Mouse (Mus musculus): Measurements from ENCODE around the gene Igsf9b. TPM values are rescaled to one million over a fixed set of nuclear protein-coding genes. Genes with fewer than 3 reads are reported as not detected.

Igsf9b gene
- polyA plus RNA-seq, 1 experiment: 23.1 TPM

DNA sequence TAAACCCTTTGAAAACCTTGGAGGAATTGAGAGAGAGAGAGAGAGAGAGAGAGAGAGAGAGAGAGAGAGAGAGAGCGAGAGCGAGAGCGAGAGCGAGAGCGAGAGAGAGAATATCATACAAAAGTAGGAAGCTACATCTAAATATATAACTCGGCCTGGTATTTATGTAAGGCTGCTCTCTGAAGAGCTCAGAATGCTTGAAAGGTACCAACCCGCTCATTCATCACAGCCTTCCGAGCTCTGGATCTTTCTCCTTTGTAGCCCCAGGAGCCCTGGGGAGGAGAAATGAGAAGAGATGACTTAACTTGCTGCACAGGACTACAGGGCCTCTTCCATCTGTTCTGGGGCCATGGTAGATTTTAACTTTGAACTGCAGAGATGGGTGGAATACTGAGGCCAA lies 22.3 kb downstream of the Igsf9b start:
- Histone ChIP-seq H3K4me1 (ENCODE audit: control insufficient read depth, insufficient read depth, low read length) (peaks cover 13% of the 10 kb centered on the region), H3K4me3 (ENCODE audit: insufficient read depth, low read length) (no peak overlapping the region), H3K27ac (ENCODE audit: insufficient read depth, low read length) (no peak overlapping the region)
- TF ChIP-seq CTCF (IDR thresholded peaks at IDR 0.05; ENCODE audit: extremely low read depth, insufficient read depth, low read length): no peak
- TF ChIP-seq POLR2A (IDR thresholded peaks at IDR 0.05; ENCODE audit: extremely low read depth, insufficient read depth, low read length): no peak

DNA sequence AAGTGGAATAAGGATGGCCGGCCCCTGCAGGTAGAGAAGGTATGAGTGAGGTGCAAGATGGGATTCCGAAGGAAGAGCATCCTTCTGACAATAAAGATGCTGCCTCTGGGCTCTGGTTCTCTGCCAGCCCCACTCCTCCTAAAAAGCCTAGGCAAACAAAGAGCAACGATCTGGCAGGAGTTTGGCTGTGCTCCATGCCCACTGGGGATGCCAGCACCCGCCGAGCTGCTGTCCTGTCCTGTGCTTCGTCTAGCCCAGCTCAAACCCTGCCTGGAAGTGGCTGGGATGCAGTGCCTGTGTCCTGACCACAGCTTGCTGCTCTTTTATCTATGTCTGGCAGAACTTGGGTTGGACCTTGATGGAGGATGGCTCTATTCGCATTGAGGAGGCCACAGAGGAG lies 23.3 kb downstream of the Igsf9b start:
- no peak for TF ChIP-seq CTCF (IDR thresholded peaks at IDR 0.05; ENCODE audit: extremely low read depth, insufficient read depth, low read length)
- no peak for TF ChIP-seq POLR2A (IDR thresholded peaks at IDR 0.05; ENCODE audit: extremely low read depth, insufficient read depth, low read length)
- H3K4me1 ChIP-seq (ENCODE audit: control insufficient read depth, insufficient read depth, low read length): peaks cover 13% of the 10 kb centered on the region
- no peak overlapping the region for H3K4me3 ChIP-seq (ENCODE audit: insufficient read depth, low read length)
- no peak overlapping the region for H3K27ac ChIP-seq (ENCODE audit: insufficient read depth, low read length)

DNA sequence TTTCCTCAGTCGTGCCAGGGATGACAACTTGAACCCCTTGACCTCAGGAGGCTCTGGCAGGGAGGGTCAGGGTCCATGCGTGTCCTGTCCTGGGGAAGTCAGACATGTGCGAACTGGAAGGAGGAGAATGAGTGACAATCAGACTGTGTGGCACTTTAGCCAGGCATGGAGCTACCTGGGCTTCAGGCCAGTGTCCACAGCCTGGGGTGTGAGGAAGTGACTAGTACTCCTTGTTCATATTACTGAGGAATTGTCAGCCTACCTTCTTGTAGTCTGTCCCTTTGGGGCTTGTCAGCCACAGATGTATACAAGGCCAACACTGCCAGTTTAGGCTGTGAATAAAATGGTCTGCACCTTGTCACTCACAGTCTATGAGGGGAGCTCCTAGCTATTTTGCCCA lies 24.4 kb downstream of the Igsf9b start:
- Histone ChIP-seq H3K4me1 (ENCODE audit: control insufficient read depth, insufficient read depth, low read length) (peaks cover 13% of the 10 kb centered on the region), H3K4me3 (ENCODE audit: insufficient read depth, low read length) (no peak overlapping the region), H3K27ac (ENCODE audit: insufficient read depth, low read length) (no peak overlapping the region)
- no peak for TF ChIP-seq POLR2A (IDR thresholded peaks at IDR 0.05; ENCODE audit: extremely low read depth, insufficient read depth, low read length)

DNA sequence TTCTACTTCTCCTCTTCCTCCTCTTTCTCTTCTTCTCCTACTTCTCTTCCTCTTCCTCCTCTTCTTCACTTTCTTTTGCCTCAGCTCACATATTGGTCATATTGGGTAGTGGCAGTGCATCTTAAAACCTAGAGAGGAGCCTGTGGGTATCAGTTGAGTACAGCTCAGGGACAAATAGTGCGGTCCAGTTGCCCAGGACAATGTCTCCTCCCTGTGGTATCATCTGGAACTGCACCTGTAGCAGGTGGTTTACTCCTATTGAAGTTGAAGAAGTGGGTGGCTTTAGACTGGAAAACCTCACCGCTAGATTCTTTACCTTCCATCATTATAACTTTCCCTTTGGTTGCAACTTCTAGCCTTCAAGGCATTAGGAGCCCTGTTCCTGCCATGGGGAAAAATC lies 26.9 kb downstream of the Igsf9b start:
- TF ChIP-seq POLR2A (IDR thresholded peaks at IDR 0.05; ENCODE audit: extremely low read depth, insufficient read depth, low read length) (no peak), CTCF (IDR thresholded peaks at IDR 0.05; ENCODE audit: extremely low read depth, insufficient read depth, low read length) (peak; percentile 85)
- H3K27ac ChIP-seq (ENCODE audit: insufficient read depth, low read length): no peak overlapping the region
- peaks cover 4% of the 10 kb centered on the region for H3K4me1 ChIP-seq (ENCODE audit: control insufficient read depth, insufficient read depth, low read length)
- H3K4me3 ChIP-seq (ENCODE audit: insufficient read depth, low read length): no peak overlapping the region

DNA sequence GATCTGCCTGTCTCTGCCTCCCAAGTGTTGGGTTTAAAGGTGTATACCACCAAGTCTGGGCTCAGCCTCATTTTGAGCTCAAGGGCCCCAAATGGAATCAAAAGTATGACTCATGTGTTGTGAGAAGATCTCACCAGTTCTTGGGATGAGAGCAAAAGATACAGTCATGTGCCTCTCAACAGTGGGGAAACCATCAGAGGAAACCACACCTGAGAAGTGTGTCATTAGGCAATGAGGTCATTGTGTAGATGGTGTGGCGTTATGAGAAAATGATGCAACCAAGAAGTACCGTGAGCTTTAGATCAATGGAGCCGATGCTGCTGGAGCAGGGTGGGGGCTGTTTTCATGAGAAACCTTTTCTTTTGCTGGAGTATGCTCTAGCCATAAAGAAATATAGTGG lies 28.6 kb downstream of the Igsf9b start:
- no peak overlapping the region for H3K4me3 ChIP-seq (ENCODE audit: insufficient read depth, low read length)
- no peak overlapping the region for H3K27ac ChIP-seq (ENCODE audit: insufficient read depth, low read length)
- TF ChIP-seq POLR2A (IDR thresholded peaks at IDR 0.05; ENCODE audit: extremely low read depth, insufficient read depth, low read length) (no peak), CTCF (IDR thresholded peaks at IDR 0.05; ENCODE audit: extremely low read depth, insufficient read depth, low read length) (no peak)
- no peaks in the 10 kb centered on the region; the same call in 1 of the 2 replicates for H3K4me1 ChIP-seq (ENCODE audit: control insufficient read depth, insufficient read depth, low read length)

DNA sequence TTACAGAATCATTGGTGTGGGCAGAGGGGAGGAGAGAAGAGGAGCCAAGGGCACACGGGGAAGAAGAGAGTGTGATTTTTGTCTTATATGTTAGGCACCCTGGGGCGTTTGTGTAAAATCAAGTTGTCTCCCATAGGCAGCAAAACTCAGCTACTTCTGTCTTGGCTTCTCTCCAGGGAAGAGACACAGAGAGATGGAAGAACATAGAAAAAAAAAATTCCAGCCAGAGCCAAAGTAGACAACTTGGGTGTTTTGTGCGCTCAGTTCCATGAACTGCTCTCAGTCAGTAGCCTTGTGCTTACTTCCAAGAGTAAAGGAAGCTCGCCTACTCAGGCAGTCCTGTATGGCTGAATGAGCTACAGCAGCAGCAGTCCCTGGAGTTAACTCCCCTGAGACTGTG lies 31.4 kb downstream of the Igsf9b start:
- TF ChIP-seq CTCF (IDR thresholded peaks at IDR 0.05; ENCODE audit: extremely low read depth, insufficient read depth, low read length): no peak
- no peak for TF ChIP-seq POLR2A (IDR thresholded peaks at IDR 0.05; ENCODE audit: extremely low read depth, insufficient read depth, low read length)
- Histone ChIP-seq H3K27ac (ENCODE audit: insufficient read depth, low read length) (no peak overlapping the region), H3K4me1 (ENCODE audit: control insufficient read depth, insufficient read depth, low read length) (peaks cover 2% of the 10 kb centered on the region; the same call in 1 of the 2 replicates), H3K4me3 (ENCODE audit: insufficient read depth, low read length) (no peak overlapping the region)

DNA sequence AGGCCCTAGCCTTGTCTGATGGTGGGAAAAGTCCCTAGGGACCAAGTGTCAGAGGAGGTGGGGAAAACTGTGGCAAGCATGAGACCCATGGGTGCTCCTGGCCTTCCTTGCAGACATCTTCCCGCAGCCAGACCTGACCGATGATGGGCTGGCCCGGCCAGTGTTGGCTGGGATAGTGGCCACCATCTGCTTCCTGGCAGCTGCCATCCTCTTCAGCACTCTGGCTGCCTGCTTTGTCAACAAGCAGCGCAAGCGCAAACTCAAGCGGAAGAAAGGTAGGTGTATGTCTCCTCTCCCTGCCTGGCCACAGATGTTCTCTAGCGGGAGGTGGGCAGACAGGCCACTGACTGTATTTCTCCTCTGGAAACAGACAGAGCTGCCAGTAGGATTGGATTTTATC lies 32.5 kb downstream of the Igsf9b start:
- Histone ChIP-seq H3K27ac (ENCODE audit: insufficient read depth, low read length) (no peak overlapping the region), H3K4me1 (ENCODE audit: control insufficient read depth, insufficient read depth, low read length) (peaks cover 2% of the 10 kb centered on the region; the same call in 1 of the 2 replicates), H3K4me3 (ENCODE audit: insufficient read depth, low read length) (no peak overlapping the region)
- TF ChIP-seq CTCF (IDR thresholded peaks at IDR 0.05; ENCODE audit: extremely low read depth, insufficient read depth, low read length) (no peak), POLR2A (IDR thresholded peaks at IDR 0.05; ENCODE audit: extremely low read depth, insufficient read depth, low read length) (no peak)

DNA sequence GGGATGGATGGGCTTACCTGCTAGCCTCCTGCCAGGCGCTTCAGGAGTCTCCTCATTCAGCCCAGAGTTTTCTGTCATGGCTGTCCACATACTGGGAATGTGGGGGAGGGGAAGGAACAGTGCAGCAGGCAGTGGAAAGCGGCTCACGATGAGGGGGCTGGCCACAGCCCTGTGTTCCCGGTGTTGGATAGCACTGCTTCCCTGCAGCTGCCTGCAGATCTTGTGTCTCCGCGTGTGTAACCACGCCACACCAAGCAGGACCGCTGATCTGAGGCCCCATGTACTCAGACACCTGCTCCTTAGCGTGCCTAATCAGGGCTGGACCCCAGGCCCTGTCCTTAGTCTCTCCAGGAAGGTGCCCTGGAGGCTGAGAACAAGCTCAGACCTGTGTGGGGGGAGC lies 35.9 kb downstream of the Igsf9b start:
- no peak overlapping the region for H3K27ac ChIP-seq (ENCODE audit: insufficient read depth, low read length)
- peaks cover 5% of the 10 kb centered on the region for H3K4me1 ChIP-seq (ENCODE audit: control insufficient read depth, insufficient read depth, low read length)
- TF ChIP-seq POLR2A (IDR thresholded peaks at IDR 0.05; ENCODE audit: extremely low read depth, insufficient read depth, low read length) (no peak), CTCF (IDR thresholded peaks at IDR 0.05; ENCODE audit: extremely low read depth, insufficient read depth, low read length) (no peak)
- no peak overlapping the region for H3K4me3 ChIP-seq (ENCODE audit: insufficient read depth, low read length)

DNA sequence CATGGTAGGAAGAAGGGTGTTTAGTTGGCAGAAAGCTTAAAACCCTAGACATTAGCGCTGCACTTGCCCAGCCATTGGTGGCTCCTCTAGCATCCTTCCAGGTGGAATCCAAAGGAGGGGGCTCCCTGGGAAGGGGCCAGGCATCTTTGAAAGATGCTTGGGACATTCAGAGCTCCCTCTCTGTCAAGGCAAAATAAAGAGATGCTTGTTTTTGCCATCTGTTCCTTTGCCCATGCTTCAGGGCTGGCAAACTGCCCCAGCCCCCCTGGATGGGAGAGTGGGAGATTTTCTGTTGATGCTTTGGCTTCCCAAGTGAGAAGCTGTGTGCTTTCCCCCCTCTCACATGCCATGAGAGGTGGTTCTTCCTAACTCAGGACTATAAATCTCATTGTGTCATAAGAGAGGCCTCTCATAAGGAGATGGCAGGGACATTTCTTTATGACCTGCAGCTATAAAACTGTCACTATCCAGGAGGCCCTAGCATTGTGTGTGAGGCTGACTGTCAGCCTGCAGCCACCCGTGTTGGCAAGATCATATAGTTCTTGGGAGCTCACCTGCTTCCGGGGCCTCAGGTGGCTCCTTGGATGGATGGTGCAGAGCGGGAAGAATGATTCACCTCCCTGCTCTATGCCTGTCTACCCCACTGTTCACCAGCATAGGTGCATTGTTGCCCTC lies 38.1 kb downstream of the Igsf9b start:
- Histone ChIP-seq H3K4me3 (ENCODE audit: insufficient read depth, low read length) (no peak overlapping the region), H3K4me1 (ENCODE audit: control insufficient read depth, insufficient read depth, low read length) (peaks cover 5% of the 10 kb centered on the region), H3K27ac (ENCODE audit: insufficient read depth, low read length) (no peak overlapping the region)
- TF ChIP-seq POLR2A (IDR thresholded peaks at IDR 0.05; ENCODE audit: extremely low read depth, insufficient read depth, low read length) (no peak), CTCF (IDR thresholded peaks at IDR 0.05; ENCODE audit: extremely low read depth, insufficient read depth, low read length) (no peak)

DNA sequence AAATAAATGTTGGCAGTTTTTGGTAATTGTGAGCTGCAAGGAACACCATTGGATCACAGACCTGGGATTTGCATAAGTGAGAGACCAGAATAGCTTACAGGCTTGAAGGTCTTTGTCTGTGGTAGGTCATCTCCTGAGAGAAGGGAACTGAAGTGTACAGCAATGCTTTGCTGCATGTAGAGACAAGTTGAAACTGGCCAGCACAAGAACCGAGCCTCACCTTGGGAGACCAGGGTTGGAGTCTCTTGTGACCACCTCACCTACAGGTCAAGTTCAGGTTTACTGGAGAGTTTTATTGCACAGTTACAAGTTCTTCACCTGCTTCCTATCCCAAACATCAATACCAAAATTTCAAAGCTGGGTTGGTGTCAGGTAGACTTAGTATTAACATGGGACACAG lies 40.2 kb downstream of the Igsf9b start:
- peaks cover 5% of the 10 kb centered on the region for H3K4me1 ChIP-seq (ENCODE audit: control insufficient read depth, insufficient read depth, low read length)

More for the DNA sequence above, 40.2 kb downstream of the Igsf9b start:
- Histone ChIP-seq H3K27ac (ENCODE audit: insufficient read depth, low read length) (no peak overlapping the region), H3K4me3 (ENCODE audit: insufficient read depth, low read length) (no peak overlapping the region)
- TF ChIP-seq POLR2A (IDR thresholded peaks at IDR 0.05; ENCODE audit: extremely low read depth, insufficient read depth, low read length): no peak

Measured in cortical plate, adult 2 months (tissue).